Mouse (Mus musculus) gastrocnemius, postnatal 36 days (tissue): ENCODE measurements around the gene Rpl9-ps6. TPM values are rescaled to one million over a fixed set of nuclear protein-coding genes. Genes with fewer than 3 reads are reported as not detected.
"Not testable (repeated sequence)": the region's sequence is repeated elsewhere in the genome, so short reads cannot be mapped to it uniquely, and the experiment has no call there.

ENCODE experiments used
- DNase-seq, 2 experiments: peaks; one replicate each; pipeline ENCODE4 v3.0.0; 2022
- intact Hi-C: fragments of 180-260 bp; cut with DNase I; formaldehyde crosslinking; loops from one replicate; pipeline ENCODE4 v1.15.1; 2025
- total RNA-seq, 2 experiments: library from RNA; stranded (reverse); gene quantifications; 2 replicates each; pipeline ENCODE4 v1.2.3; 2021

Gene Rpl9-ps6
- total RNA-seq, 2 experiments from 2014 or later: 25.7 to 26.5 TPM

DNA sequence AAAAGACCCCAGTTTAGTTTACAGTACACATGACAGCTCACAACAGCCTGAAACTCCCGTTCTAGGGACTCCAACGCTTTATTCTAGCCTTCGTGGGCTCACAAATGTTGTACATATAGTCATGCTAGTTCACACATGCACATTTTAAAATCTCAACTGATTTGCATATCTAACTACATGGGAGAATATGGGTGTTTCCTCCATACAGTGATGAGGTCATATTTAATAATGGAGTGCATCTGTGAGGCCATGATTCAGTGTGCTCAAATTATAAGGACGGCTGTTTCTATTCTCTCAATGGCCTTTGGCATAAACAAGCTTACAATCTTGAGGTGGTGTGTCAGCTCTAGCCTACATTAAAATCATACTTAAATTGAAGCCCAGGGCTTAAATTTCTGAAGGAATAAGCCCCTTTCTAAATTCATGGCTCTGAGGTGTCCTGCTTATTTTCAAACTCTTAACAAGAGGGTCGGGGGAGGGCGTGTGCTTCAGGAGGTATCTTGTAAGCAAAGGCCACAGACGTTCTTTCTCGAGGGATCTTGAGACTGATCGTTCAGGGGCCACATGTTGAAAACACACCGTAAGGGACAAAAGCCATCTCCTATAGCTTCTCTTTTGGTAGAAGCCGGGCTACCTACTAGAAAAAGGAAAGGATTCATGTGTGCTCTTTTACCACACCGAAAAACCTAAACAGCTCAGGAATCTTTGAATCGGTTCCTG lies 18.7 kb upstream of the Rpl9-ps6 start:
- intact Hi-C loops: loop anchor here (5.0 to 10.0 kb wide), 2 partner anchors 388 to 510 kb away; no protein-coding TSS in a partner anchor
- DNase-seq: no peak

GRCm38 (mm10) chr19:32481511-32481910 lies 15.1 kb upstream of the Rpl9-ps6 start:
- intact Hi-C loops: loop anchor here (10.0 kb wide), 1 partner anchor 507 kb away; no protein-coding TSS in a partner anchor
- no peak for DNase-seq

DNA sequence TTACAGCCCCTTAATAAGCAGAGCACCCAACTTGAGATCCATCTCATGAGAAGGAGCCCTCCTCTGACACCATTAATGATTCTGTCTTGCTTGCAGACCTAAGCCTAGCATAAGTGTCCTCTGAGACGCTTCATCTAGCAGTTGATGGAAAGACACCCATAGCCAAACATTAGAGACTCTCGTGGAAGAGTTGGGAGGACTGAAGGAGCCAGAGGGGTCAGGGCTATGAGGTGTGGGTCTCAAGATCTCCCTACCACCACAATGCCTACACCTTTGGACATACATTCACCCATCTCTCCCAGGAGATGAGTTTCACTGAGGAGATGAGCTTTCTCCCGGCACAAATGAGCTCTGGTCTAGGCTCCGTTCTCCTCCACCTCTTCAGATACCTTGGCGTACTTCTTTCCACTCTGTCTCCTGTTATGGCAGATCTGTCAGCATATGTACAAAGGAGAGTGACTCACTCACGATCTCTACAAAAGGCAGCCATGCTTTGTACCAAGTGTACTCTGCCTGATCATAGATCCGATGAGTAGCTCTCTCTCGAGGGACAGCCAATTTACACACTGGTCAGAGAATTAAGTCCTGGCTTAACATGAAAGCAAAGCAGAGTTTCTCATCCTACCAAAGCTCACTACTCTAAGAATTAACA lies 14.5 kb upstream of the Rpl9-ps6 start:
- no peak for DNase-seq
- intact Hi-C loops: loop anchor here (10.0 kb wide), 1 partner anchor 506 kb away; no protein-coding TSS in a partner anchor

DNA sequence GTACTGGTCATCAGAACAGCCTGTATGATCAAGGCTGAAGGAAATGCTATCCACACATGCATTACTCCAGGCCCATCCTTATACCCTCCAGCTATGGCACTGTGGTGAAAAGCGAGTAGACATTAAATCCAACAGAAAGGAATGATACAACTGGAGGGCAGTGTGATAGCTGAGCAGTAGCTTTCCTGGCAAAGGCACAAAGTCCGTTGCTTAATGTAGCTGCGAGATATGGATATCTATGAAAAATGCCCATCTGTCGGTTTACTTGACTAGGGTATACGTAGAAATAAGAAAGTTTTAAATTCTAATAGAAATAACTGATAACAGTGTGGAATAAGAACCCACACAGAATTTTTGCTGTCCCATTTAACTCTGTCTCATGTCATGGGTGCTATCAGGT lies 13.9 kb upstream of the Rpl9-ps6 start:
- no peak for DNase-seq
- intact Hi-C loops: loop anchor here (10.0 kb wide), 1 partner anchor 505 kb away; no protein-coding TSS in a partner anchor

GRCm38 (mm10) chr19:32476712-32477052 lies 10.3 kb upstream of the Rpl9-ps6 start:
- intact Hi-C loops: no loop called here
- no peak for DNase-seq

DNA sequence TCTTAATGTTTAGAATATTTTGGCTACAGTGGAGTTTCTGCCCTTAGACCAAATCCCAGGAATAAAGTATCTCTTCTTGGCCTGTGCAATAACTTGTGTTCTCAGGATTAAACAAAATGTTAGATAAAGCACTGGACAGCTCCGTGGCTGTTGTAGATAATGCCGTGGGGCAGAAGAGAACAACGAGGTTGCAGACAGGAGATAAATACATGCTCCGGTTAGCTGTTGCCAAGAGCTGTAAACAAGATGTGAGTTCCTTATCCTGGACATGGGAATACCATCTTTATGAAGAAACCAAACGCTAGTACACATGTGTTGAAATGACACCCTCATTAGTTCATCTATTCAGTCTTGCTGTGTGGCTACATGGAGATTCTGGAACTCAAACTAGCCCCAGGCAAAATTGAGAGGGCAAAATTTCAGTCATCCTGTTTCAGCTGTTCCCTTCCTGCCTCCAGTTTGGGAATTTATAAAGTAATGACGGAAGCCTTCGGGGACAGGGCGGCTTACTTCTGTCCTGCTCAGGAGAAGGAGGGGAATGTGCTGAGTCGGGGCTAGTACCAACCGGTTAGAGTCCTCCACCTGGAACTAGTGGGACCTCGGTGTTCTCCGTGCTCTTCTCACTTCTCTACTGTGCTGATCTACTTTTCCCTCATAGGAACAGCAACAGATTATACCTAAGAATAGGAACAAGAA lies 9.8 kb upstream of the Rpl9-ps6 start:
- intact Hi-C loops: no loop called here
- no peak for DNase-seq

DNA sequence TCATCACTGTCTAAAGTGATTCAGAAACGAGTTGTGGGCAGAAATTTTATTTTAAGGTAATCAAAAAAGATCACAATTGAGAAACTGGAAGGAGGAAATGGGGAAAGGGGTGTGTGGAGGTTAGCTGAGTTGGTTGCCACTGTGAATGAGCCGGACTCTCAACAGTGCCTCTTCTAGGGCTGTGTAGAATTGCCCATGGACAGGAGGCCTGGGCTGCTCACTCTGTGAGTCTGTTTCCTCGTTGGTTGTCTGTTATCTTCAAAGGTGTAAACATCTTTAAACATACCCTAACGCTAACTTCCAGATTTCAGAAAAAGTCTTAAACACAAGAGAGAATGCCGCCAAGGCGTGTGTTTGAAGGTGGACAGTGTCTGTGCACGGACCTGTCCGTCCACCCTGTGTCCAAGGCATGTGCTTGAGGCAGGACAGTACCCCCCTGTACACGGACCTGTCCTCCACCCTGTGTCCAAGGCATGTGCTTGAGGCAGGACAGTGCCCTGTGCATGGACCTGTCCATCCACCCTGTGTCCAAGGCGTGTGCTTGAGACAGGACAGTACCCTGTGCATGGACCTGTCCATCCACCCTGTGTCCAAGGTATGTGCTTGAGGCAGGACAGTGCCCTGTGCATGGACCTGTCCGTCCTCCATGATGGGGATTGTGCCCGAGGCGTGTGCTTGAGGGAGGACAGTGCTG lies 4.3 kb upstream of the Rpl9-ps6 start:
- DNase-seq: no peak
- intact Hi-C loops: no loop called here

GRCm38 (mm10) chr19:32470059-32470497 lies 3.7 kb upstream of the Rpl9-ps6 start:
- intact Hi-C loops: no loop called here

GRCm38 (mm10) chr19:32467325-32467724 lies 947 bp upstream of the Rpl9-ps6 start:
- no peak for DNase-seq
- intact Hi-C loops: no loop called here

More at GRCm38 (mm10) chr19:32470059-32470497, 3.7 kb upstream of the Rpl9-ps6 start:
- no peak for DNase-seq

DNA sequence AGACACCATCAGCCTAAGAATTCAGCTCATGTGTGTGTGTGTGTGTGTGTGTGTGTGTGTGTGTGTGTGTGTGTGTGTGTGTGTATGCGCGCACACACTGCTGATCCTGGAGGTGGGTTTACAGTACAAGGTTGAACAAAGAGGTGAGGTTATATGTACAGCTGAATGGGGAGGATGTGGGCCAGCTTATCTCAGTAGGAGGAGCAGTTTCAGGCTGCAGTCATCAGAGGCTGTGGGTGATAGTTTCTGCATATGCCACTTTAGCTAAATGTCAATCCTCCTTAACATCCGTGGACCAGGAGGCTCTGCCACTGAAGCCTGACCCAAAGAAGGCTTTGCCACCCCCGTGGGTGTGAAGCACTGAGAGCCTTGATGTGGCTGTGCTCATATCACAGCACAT lies 1.1 kb downstream of the Rpl9-ps6 start:
- intact Hi-C loops: no loop called here
- DNase-seq: no peak

- DNase-seq: no peak
- intact Hi-C loops: no loop called here
Measured at GRCm38 (mm10) chr19:32463037-32463436, 3.3 kb downstream of the Rpl9-ps6 start.

DNA sequence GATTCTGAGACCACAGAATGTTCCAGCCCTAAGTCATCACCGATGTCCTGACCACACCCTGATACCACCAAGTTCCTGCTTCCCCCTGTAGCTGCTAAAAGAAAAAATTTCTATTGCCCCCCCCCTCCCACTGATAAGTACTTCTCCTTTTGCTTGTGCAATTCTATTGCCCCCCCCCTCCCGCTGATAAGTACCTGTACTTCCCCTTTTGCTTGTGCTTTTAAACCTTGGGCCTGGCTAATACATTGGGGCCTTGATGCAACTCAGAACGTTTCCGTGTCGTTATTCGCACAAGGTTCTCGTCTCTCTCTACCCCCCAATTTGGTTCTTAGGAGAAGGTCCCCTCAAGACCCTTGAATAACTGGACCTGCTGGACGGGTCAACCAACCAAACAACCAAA lies 8.7 kb downstream of the Rpl9-ps6 start:
- DNase-seq, intact Hi-C loops: not testable (repeated sequence)

- intact Hi-C loops: no loop called here
- DNase-seq: no peak
Measured at GRCm38 (mm10) chr19:32456744-32457143, 9.6 kb downstream of the Rpl9-ps6 start.

- DNase-seq: no peak
- intact Hi-C loops: no loop called here
Measured at GRCm38 (mm10) chr19:32452231-32452630, 14.1 kb downstream of the Rpl9-ps6 start.

- intact Hi-C loops: no loop called here
- DNase-seq: no peak
Measured at GRCm38 (mm10) chr19:32448931-32449330, 17.4 kb downstream of the Rpl9-ps6 start.

- intact Hi-C loops: no loop called here
- no peak for DNase-seq
Measured at GRCm38 (mm10) chr19:32441568-32441967, 24.8 kb downstream of the Rpl9-ps6 start.

DNA sequence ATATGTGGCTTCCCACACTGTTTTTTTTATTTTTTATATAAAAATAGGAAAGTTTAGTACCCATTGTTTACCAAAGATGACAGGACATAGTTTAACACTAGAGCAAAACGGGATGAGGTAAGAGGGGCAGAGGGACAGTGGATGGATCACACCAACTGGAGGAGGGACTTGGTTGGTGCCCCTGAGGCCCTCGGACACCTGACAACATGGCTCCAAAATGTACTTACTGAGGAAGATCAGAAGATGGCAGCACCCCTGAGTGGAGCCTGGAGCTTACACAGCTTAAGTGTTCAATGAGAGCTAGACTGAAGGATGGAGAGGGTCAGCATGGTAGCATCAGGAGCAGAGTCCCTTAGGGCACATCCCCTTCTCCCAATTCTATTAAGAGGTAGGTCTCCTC lies 27.0 kb downstream of the Rpl9-ps6 start:
- no peak for DNase-seq
- intact Hi-C loops: no loop called here

DNA sequence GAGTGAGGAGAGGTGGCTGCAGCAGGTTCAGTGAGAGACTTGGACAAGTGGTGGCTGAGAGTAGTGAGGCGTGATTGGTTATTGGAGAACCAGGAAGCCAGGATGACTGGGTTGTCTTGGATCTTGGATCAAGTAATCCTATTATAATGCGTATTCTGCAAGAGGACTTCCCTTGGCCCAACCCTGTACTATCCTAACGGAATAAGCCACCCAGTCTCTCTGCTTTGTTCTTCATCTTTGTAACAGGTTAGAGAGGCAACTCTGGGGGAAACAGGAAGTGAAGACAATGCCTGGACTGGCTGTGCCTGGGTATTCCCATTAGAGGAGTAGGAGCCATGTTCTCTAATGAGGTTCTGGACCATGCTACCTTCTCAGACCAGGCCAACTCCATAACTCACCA lies 40.5 kb downstream of the Rpl9-ps6 start:
- DNase-seq: no peak
- intact Hi-C loops: no loop called here

GRCm38 (mm10) chr19:32424706-32425105 lies 41.7 kb downstream of the Rpl9-ps6 start:
- intact Hi-C loops: no loop called here
- DNase-seq: no peak

DNA sequence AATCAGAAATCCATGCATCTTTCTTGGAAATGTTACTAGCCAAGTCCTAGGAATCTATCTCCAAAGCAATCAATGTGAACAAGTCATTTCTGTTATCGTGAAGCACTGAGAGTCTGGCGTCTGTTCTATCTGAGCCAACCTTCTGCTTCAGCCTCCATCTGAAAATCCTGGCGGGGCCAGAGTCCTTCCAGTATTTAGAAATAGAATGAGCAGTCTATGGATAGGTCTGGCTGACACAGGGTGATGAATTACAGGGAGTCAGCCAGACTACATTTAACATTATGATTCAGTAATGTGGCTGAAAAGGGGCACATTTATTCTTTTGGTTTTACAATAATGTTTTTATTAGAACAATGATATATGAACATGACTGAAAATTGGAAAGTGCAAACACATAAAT lies 47.3 kb downstream of the Rpl9-ps6 start:
- DNase-seq: no peak
- intact Hi-C loops: no loop called here
